Mouse (Mus musculus) heart, adult 2 months (tissue): ENCODE measurements around the gene Gm17720.

Experiments
- CTCF ChIP-seq: fragments of 200-600 bp; IDR thresholded peaks from 2 replicates; pipeline ENCODE4 v1.8.1; 2022; ENCODE audit warnings: antibody characterized with exemption, mild to moderate bottlenecking, moderate library complexity
- EP300 ChIP-seq: fragments of 200-500 bp; IDR thresholded peaks from 2 replicates; pipeline ENCODE4 v1.6.1; 2011; ENCODE audit warnings: low read depth, low read length, control low read depth; ENCODE audit not compliant: insufficient read depth
- POLR2A ChIP-seq: fragments of 200-500 bp; IDR thresholded peaks from 2 replicates; pipeline ENCODE4 v1.6.1; 2011; ENCODE audit warnings: mild to moderate bottlenecking, low read depth, low read length, control low read depth; ENCODE audit not compliant: insufficient read depth

- no peak for TF ChIP-seq CTCF
- TF ChIP-seq POLR2A = no peak
- no peak for TF ChIP-seq EP300
Measured at GRCm38 (mm10) chr8:110036156-110036555, 66.4 kb downstream of the Gm17720 start.
